ENCODE assay signal across 7 mouse cellular contexts in the genomic region with DNA sequence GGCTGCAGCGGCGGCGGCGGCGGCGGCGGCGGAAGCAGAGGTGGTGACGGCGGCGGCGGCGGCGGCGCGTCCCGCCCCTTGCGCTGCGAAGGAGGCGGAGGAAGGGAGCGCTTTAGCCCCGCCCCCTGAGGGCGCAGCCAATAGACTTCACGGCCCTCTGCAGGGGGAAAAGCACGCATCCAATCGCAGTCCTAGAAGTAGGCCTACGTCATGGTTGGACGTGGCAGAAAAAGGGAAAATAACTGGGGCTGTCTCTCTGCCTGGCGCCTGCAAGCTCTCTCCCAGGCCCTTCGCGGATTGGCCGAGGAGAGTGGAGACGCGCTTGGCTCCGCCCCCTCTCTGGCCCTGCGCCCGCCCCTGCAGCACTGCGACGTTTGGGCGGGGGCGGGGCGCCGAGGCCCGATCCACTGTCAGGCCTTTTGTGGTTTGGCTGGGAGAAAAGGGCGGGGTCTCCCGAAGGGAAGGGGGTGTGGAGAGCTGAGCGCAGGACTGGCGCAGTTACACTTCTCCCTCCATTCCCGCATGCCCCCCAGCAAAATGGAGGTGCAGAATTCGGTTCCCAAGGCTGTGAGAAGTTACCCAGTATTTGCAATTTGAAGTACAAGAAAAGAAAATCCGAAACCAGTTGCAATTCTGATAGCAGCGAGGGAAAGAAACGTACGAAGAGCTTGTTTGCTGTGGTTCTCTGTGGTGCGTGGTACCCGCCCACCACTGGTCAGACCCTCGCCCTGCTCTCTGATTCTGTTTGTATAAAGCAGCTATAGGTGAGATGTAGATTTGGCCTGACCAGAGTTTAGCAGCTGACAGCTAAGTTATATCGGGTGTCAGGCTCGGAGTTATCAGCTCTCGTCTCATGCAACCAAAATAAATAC. TPM values are rescaled to one million over a fixed set of nuclear protein-coding genes. Genes with fewer than 3 reads are reported as not detected.
A peak's percentile ranks its signal among the peaks of the same experiment; 100 is the strongest.
DNase-seq lines count a peak whose midpoint lies in the region; ATAC-seq lines count a peak whose summit lies in the region.

A gene (minus strand): TSS at position 19 of the 872 bp plus-strand sequence.

- WGBS in embryonic facial prominence, embryonic 11.5 days: under 1% methylated on average over 51 of the region's 60 CpGs
- WGBS in limb, embryonic 10.5 days: under 1% methylated on average over 60 of the region's 60 CpGs
- 1% methylated on average over 40 of the region's 60 CpGs for WGBS in midbrain, embryonic 13.5 days

- H3K4me3 ChIP-seq in embryonic facial prominence, embryonic 11.5 days (ENCODE audit: low read depth, low read length): peak within 1 kb of the TSS; percentile 96
- peak within 1 kb of the TSS; percentile 96 for H3K4me3 ChIP-seq in limb, embryonic 10.5 days
- peak within 1 kb of the TSS; percentile 95 for H3K4me3 ChIP-seq in midbrain, embryonic 13.5 days (replicated peaks)

- peak; percentile 100 for ATAC-seq in embryonic facial prominence, embryonic 11.5 days (replicated peaks; ENCODE audit: insufficient number of reproducible peaks, low FRiP score, low TSS enrichment, low read depth)
- peak; percentile 89 for ATAC-seq in granulocyte monocyte progenitor cell, adult 5-6 weeks (replicated peaks; ENCODE audit: poor library complexity, severe bottlenecking)
- ATAC-seq in midbrain, embryonic 13.5 days: peak; percentile 100

- H3K27me3 ChIP-seq in embryonic facial prominence, embryonic 11.5 days (ENCODE audit: control insufficient read depth, insufficient read depth, low read length): no peaks in the 10 kb centered on the region
- H3K27me3 ChIP-seq in limb, embryonic 10.5 days (ENCODE audit: low read depth, poor library complexity, severe bottlenecking): no peaks in the 10 kb centered on the region
- H3K27me3 ChIP-seq in midbrain, embryonic 13.5 days: no peaks in the 10 kb centered on the region

- peak within 1 kb of the TSS; percentile 69 for H3K4me2 ChIP-seq in embryonic facial prominence, embryonic 11.5 days (ENCODE audit: low read depth, low read length)
- peak within 1 kb of the TSS; percentile 77 for H3K4me2 ChIP-seq in midbrain, embryonic 13.5 days (replicated peaks)

- peak within 1 kb of the TSS; percentile 93 for H3K9ac ChIP-seq in embryonic facial prominence, embryonic 11.5 days (replicated peaks; ENCODE audit: low read length)
- peak within 1 kb of the TSS; percentile 99 for H3K9ac ChIP-seq in midbrain, embryonic 13.5 days (replicated peaks)

- H3K27ac ChIP-seq in embryonic facial prominence, embryonic 11.5 days (replicated peaks; ENCODE audit: low read depth, low read length): peak within 1 kb of the TSS; percentile 95
- H3K27ac ChIP-seq in limb, embryonic 10.5 days: peak within 1 kb of the TSS; percentile 97
- H3K27ac ChIP-seq in midbrain, embryonic 13.5 days: peak within 1 kb of the TSS; percentile 99

- H3K36me3 ChIP-seq in embryonic facial prominence, embryonic 11.5 days (replicated peaks; ENCODE audit: control insufficient read depth, insufficient read depth, low read depth, low read length): no peaks in the 10 kb centered on the region
- H3K36me3 ChIP-seq in limb, embryonic 10.5 days: 0 out of 2 replicates have a peak, but pooled peaks cover 3% of the 10 kb centered on the region
- 0 out of 2 replicates have a peak, but pooled peaks cover 2% of the 10 kb centered on the region for H3K36me3 ChIP-seq in midbrain, embryonic 13.5 days

- no peaks in the 10 kb centered on the region for H3K4me1 ChIP-seq in embryonic facial prominence, embryonic 11.5 days (ENCODE audit: control insufficient read depth, insufficient read depth, low read length)
- peaks cover 15% of the 10 kb centered on the region for H3K4me1 ChIP-seq in limb, embryonic 10.5 days
- H3K4me1 ChIP-seq in midbrain, embryonic 13.5 days (replicated peaks): peaks cover 19% of the 10 kb centered on the region

- DNase-seq in adrenal gland, postnatal 14 days: peak; percentile 100
- peak; percentile 98 for DNase-seq in embryonic facial prominence, embryonic 11.5 days (ENCODE audit: low spot score)
- DNase-seq in kidney, adult 11 months: peak; percentile 100
- DNase-seq in limb, embryonic 10.5 days (ENCODE audit: low spot score): peak; percentile 96
- peak; percentile 95 for DNase-seq in spleen, adult 12 weeks (ENCODE audit: low spot score)

- H3K9me3 ChIP-seq in embryonic facial prominence, embryonic 11.5 days (replicated peaks; ENCODE audit: control insufficient read depth, low read length): no peaks in the 10 kb centered on the region
- no peaks in the 10 kb centered on the region for H3K9me3 ChIP-seq in limb, embryonic 10.5 days (replicated peaks)
- no peaks in the 10 kb centered on the region for H3K9me3 ChIP-seq in midbrain, embryonic 13.5 days

RNA-seq across cellular contexts. Expression of the gene that starts here (rescaled TPM):
- total RNA-seq in adrenal gland, postnatal 14 days (2021): 67.4 and 70.9 TPM in 2 replicates
- 71.5 and 75.8 TPM in 2 replicates for polyA plus RNA-seq in embryonic facial prominence, embryonic 11.5 days (2014; fragmentation: Nextera tagmentation; extraction: Ambion mirVana)
- 23.1 and 23.7 TPM in 2 replicates for total RNA-seq in granulocyte monocyte progenitor cell, adult 5-6 weeks (2014; fragmentation: Nextera tagmentation)
- total RNA-seq in granulocyte monocyte progenitor cell, adult 5-6 weeks (2017): 25.0 and 25.3 TPM in 2 replicates
- polyA plus RNA-seq in limb, embryonic 10.5 days (2016; fragmentation: Nextera tagmentation; extraction: Ambion mirVana): 45.2 and 59.2 TPM in 2 replicates
- 127 and 141 TPM in 2 replicates for polyA plus RNA-seq in midbrain, embryonic 13.5 days (2015; fragmentation: Nextera tagmentation; extraction: Ambion mirVana)

Comparison
In these comparisons a context has a peak if more than half of its experiments do, and no peak if none do; other contexts are left out.
1. Peak in every context shown above with its lines: DNase-seq, ATAC-seq, H3K4me3 ChIP-seq and H3K27ac ChIP-seq.